Mouse (Mus musculus): ENCODE data around the gene Dcaf17. TPM values are rescaled to one million over a fixed set of nuclear protein-coding genes. Genes with fewer than 3 reads are reported as not detected.

The Dcaf17 gene
- polyA plus RNA-seq, 1 experiment = 13.0 TPM

- TF ChIP-seq CTCF (IDR thresholded peaks at IDR 0.05; ENCODE audit: low read depth, low read length) (no peak), POLR2A (IDR thresholded peaks at IDR 0.05; ENCODE audit: borderline replicate concordance, low read depth, low read length) (no peak)
- peaks cover 20% of the 10 kb centered on the region for H3K4me1 ChIP-seq (ENCODE audit: control insufficient read depth, insufficient read depth, low read length)
- H3K27ac ChIP-seq (ENCODE audit: insufficient read depth, low read depth, low read length) = no peak overlapping the region
- no peak overlapping the region for H3K4me3 ChIP-seq (ENCODE audit: insufficient read depth, low read length)
Measured at GRCm38 (mm10) chr2:71048896-71049295, 6.2 kb upstream of the Dcaf17 start.

- no peak for TF ChIP-seq POLR2A (IDR thresholded peaks at IDR 0.05; ENCODE audit: borderline replicate concordance, low read depth, low read length)
- TF ChIP-seq CTCF (IDR thresholded peaks at IDR 0.05; ENCODE audit: low read depth, low read length) = no peak
- H3K27ac ChIP-seq (ENCODE audit: insufficient read depth, low read depth, low read length) = no peak overlapping the region
Measured at GRCm38 (mm10) chr2:71050511-71050910, 4.6 kb upstream of the Dcaf17 start.

DNA sequence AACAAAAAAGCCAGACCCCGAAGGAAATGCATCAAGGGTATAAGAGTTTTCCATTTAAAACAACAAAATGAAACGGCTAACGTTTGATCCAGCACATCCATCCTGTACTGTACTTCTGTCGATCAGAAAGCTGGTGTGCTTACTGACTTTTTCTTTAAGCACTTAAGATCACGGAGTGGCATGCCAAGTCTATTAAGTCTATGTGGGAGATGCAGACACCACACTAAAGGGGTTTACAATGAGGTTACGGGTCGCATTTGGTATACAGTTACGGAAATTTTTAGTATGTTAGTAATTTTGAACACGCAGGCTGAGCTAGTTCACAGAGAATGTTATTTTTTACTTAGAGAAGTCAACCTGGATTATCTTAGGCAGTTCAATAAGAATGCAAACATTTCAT is 412 bp upstream of the Dcaf17 start:
- H3K4me1 ChIP-seq (ENCODE audit: control insufficient read depth, insufficient read depth, low read length) = peaks cover 13% of the 10 kb centered on the region
- H3K27ac ChIP-seq (ENCODE audit: insufficient read depth, low read depth, low read length) = no peak overlapping the region
- TF ChIP-seq POLR2A (IDR thresholded peaks at IDR 0.05; ENCODE audit: borderline replicate concordance, low read depth, low read length) (no peak), CTCF (IDR thresholded peaks at IDR 0.05; ENCODE audit: low read depth, low read length) (no peak)
- peak overlapping the region; percentile 70 for H3K4me3 ChIP-seq (ENCODE audit: insufficient read depth, low read length)

More at GRCm38 (mm10) chr2:71050511-71050910, 4.6 kb upstream of the Dcaf17 start:
- Histone ChIP-seq H3K4me1 (ENCODE audit: control insufficient read depth, insufficient read depth, low read length) (peaks cover 19% of the 10 kb centered on the region), H3K4me3 (ENCODE audit: insufficient read depth, low read length) (no peak overlapping the region)

DNA sequence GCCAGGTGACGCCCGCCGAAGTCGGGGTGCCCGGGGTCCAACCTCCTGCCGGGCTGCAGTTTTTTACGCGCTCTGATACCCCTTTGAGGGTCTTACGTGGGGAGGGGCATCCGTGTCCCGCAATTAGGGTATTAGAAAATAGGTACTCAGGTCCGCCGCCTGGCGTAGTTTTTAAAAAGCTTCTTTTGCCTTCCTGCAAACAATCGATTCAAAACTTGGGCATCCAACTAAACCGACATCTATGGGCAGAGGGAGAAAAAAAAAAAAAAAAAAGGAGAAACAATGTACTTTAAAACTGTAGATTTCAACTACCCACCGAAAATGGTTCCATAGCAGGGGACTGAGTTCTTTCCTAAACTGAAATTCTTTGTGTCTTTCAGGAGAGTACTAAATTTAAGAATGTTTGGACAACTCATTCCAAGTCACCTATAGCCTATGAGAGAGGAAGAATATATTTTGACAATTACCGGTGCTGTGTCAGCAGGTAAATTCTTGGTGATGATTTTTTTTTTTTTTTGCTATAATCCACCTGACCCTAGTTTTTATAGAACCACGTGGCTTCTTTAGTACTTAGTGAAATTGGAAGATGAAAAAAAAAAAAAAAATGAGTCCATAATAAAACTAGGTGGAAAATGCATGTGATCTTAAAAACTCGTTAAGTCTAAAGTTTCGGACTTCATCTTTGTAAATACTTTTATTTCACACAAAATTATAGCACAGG is 1.1 kb downstream of the Dcaf17 start:
- TF ChIP-seq CTCF (IDR thresholded peaks at IDR 0.05; ENCODE audit: low read depth, low read length) (no peak), POLR2A (IDR thresholded peaks at IDR 0.05; ENCODE audit: borderline replicate concordance, low read depth, low read length) (no peak)

DNA sequence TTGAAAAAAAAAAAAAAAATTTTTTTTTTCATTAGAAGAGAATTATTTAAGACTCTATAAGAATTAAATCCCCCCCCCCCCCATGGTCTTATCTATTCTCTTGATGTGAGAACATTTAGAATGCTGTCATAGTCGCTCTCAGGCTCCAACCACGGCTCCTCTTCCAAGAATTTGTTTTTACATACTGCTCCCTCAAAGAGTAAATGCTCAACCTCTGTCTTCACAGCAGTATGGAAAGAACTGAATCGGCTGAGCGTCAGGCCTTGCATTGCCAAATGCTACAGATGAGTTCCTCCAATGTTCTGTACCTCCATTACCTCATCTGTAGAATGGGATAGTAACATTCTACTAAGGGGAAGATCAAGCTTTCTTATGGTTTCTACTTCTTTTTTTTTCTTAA is 16.5 kb downstream of the Dcaf17 start:
- Histone ChIP-seq H3K4me1 (ENCODE audit: control insufficient read depth, insufficient read depth, low read length) (no peaks in the 10 kb centered on the region), H3K4me3 (ENCODE audit: insufficient read depth, low read length) (no peak overlapping the region), H3K27ac (ENCODE audit: insufficient read depth, low read depth, low read length) (no peak overlapping the region)
- TF ChIP-seq POLR2A (IDR thresholded peaks at IDR 0.05; ENCODE audit: borderline replicate concordance, low read depth, low read length) (no peak), CTCF (IDR thresholded peaks at IDR 0.05; ENCODE audit: low read depth, low read length) (no peak)

More for the DNA sequence above, 1.1 kb downstream of the Dcaf17 start:
- H3K4me3 ChIP-seq (ENCODE audit: insufficient read depth, low read length) = peak overlapping the region; percentile 92
- H3K27ac ChIP-seq (ENCODE audit: insufficient read depth, low read depth, low read length) = peak overlapping the region; percentile 88
- peaks cover 13% of the 10 kb centered on the region for H3K4me1 ChIP-seq (ENCODE audit: control insufficient read depth, insufficient read depth, low read length)

DNA sequence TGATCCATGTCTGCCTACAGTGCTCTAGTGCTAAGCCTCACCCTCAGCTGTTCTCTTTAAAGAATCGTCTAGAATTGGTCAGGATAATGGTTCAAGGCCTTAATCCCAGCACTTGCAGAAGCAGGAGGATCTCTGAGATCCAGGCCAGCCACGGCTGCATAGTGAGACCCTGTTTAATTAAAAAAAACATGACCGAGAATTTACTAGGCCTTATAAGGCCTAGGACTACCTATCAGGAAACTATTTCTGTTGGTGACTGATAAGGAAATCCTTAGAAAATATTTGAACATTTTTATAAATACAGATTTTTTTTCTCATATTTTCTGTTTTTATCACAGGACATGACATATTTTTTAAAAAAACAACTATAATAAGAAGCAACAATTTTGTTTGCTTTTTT is 18.2 kb downstream of the Dcaf17 start:
- TF ChIP-seq POLR2A (IDR thresholded peaks at IDR 0.05; ENCODE audit: borderline replicate concordance, low read depth, low read length) = no peak
- TF ChIP-seq CTCF (IDR thresholded peaks at IDR 0.05; ENCODE audit: low read depth, low read length) = no peak
- Histone ChIP-seq H3K4me3 (ENCODE audit: insufficient read depth, low read length) (no peak overlapping the region), H3K4me1 (ENCODE audit: control insufficient read depth, insufficient read depth, low read length) (no peaks in the 10 kb centered on the region), H3K27ac (ENCODE audit: insufficient read depth, low read depth, low read length) (no peak overlapping the region)

GRCm38 (mm10) chr2:71073828-71074227 is 18.7 kb downstream of the Dcaf17 start:
- Histone ChIP-seq H3K4me1 (ENCODE audit: control insufficient read depth, insufficient read depth, low read length) (no peaks in the 10 kb centered on the region), H3K4me3 (ENCODE audit: insufficient read depth, low read length) (no peak overlapping the region), H3K27ac (ENCODE audit: insufficient read depth, low read depth, low read length) (no peak overlapping the region)
- no peak for TF ChIP-seq POLR2A (IDR thresholded peaks at IDR 0.05; ENCODE audit: borderline replicate concordance, low read depth, low read length)
- TF ChIP-seq CTCF (IDR thresholded peaks at IDR 0.05; ENCODE audit: low read depth, low read length) = no peak

DNA sequence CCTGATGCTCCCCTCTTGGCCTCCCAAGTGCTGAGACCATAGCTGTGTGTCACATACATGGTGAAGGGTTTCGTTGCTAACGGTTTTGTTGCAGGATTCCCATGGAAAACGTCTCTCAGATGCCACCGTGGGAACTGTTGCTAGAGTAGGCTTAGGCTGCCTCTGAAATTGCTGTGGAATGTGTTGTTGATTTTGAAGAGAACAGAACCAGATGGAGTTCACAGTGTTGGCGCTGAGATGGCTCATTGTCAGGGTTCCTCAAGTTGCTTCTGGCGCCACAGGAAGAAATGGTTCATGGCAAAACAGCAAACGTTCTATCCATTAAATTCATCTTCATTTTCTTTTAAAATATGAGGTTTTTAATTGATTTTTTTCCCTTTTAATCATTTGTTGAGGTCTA is 27.3 kb downstream of the Dcaf17 start:
- H3K4me3 ChIP-seq (ENCODE audit: insufficient read depth, low read length) = no peak overlapping the region
- H3K4me1 ChIP-seq (ENCODE audit: control insufficient read depth, insufficient read depth, low read length) = no peaks in the 10 kb centered on the region
- TF ChIP-seq POLR2A (IDR thresholded peaks at IDR 0.05; ENCODE audit: borderline replicate concordance, low read depth, low read length) (no peak), CTCF (IDR thresholded peaks at IDR 0.05; ENCODE audit: low read depth, low read length) (no peak)
- H3K27ac ChIP-seq (ENCODE audit: insufficient read depth, low read depth, low read length) = no peak overlapping the region

DNA sequence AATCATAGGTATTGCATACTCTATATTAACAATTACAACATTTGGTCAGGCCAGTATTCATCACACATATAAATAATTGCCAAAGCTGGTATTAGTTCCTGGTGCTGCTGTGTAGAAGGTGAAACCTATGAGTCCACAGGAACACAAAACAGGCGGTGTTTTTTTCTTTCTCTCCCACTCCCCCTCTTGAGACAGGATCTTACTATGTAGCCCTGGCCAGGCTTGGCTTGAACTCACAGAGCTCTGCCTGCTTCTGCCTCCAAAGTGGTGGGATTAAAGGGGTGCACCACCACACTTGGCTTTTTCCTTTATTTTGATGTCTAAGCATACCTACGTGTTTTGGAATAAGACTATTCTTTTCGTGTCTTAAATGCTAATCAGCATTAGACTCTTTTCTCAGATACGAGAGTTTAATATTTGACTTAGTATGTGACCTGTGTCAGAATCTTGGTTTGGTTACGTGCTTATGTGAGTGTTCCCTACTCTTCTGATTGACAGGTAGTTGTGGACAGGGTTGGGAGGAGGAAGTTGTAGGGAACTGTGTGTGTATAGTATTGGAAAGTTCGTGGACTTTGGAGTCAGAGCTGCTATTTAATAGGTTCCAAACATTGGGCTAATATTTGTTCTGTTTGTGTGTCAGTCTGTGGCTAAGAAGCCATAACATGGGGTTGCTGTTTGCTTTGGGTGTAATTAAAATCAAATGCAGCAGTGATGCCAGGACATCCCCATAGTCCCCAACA is 28.5 kb downstream of the Dcaf17 start:
- Histone ChIP-seq H3K27ac (ENCODE audit: insufficient read depth, low read depth, low read length) (no peak overlapping the region), H3K4me1 (ENCODE audit: control insufficient read depth, insufficient read depth, low read length) (no peaks in the 10 kb centered on the region), H3K4me3 (ENCODE audit: insufficient read depth, low read length) (no peak overlapping the region)
- TF ChIP-seq POLR2A (IDR thresholded peaks at IDR 0.05; ENCODE audit: borderline replicate concordance, low read depth, low read length) = no peak

- H3K4me1 ChIP-seq (ENCODE audit: control insufficient read depth, insufficient read depth, low read length) = peaks cover 2% of the 10 kb centered on the region; the same call in 1 of the 2 replicates
- no peak overlapping the region for H3K4me3 ChIP-seq (ENCODE audit: insufficient read depth, low read length)
- TF ChIP-seq CTCF (IDR thresholded peaks at IDR 0.05; ENCODE audit: low read depth, low read length) (no peak), POLR2A (IDR thresholded peaks at IDR 0.05; ENCODE audit: borderline replicate concordance, low read depth, low read length) (no peak)
- H3K27ac ChIP-seq (ENCODE audit: insufficient read depth, low read depth, low read length) = no peak overlapping the region
Measured at GRCm38 (mm10) chr2:71089766-71090165, 34.6 kb downstream of the Dcaf17 start.

All from bone marrow macrophage, adult 2 months (primary cell).